Mouse (Mus musculus) kidney, adult 2 months (tissue): ENCODE results near the gene Specc1. TPM values are rescaled to one million over a fixed set of nuclear protein-coding genes. Genes with fewer than 3 reads are reported as not detected.

Experiments
- DNase-seq: peaks from one replicate; pipeline ENCODE4 v3.0.0; 2021
- H3K27ac ChIP-seq: fragments of 200-500 bp; 2 replicates; pipeline ENCODE4 v1.5.1; 2012; ENCODE audit warnings: low read depth, low read length, control low read depth, inconsistent platforms; ENCODE audit not compliant: insufficient read depth
- H3K27me3 ChIP-seq: fragments of 200-500 bp; replicated peaks from 2 replicates; pipeline ENCODE4 v1.6.1; 2012; ENCODE audit warnings: mild to moderate bottlenecking, moderate library complexity, low read length, inconsistent platforms; ENCODE audit not compliant: control insufficient read depth, insufficient read depth
- H3K36me3 ChIP-seq: fragments of 200-500 bp; 2 replicates; pipeline ENCODE4 v1.6.1; 2012; ENCODE audit warnings: mild to moderate bottlenecking, moderate library complexity, low read length, inconsistent platforms; ENCODE audit not compliant: control insufficient read depth, insufficient read depth
- H3K4me1 ChIP-seq: fragments of 200-500 bp; 2 replicates; pipeline ENCODE4 v1.6.1; 2011; ENCODE audit warnings: low read length; ENCODE audit not compliant: control insufficient read depth, insufficient read depth
- H3K4me3 ChIP-seq: fragments of 200-500 bp; 2 replicates; pipeline ENCODE4 v1.5.1; 2011; ENCODE audit warnings: mild to moderate bottlenecking, low read depth, low read length, control low read depth; ENCODE audit not compliant: insufficient read depth
- CTCF ChIP-seq: fragments of 200-500 bp; conservative IDR thresholded peaks from 2 replicates; pipeline ENCODE4 v1.5.1; 2011; ENCODE audit warnings: low read depth, mild to moderate bottlenecking, control low read depth, low read length, moderate library complexity, mixed read lengths; ENCODE audit not compliant: insufficient read depth, insufficient read length
- POLR2A ChIP-seq: fragments of 200-500 bp; IDR thresholded peaks from one replicate; pipeline ENCODE4 v1.6.1; 2011; ENCODE audit warnings: low read depth, low read length, control low read depth
- WGBS: fragments of 180-500 bp; shearing (Covaris S2); methylation state at CpG from one replicate; pipeline ENCODE4 v1.1.7; 2018; 5-methylcytosine and 5-hydroxymethylcytosine counted together
- polyA plus RNA-seq: library from polyadenylated mRNA; depleted of rRNA; stranded (reverse); fragments of >200 nt; gene quantifications from 2 replicates; pipeline ENCODE4 v1.2.3, GENCODE M21; 2012

Specc1 gene
- polyA plus RNA-seq, 1 experiment: 9.2 TPM

- Histone ChIP-seq H3K27me3 (no peaks in the 10 kb centered on the region), H3K36me3 (no peaks in the 10 kb centered on the region), H3K4me3 (no peak overlapping the region), H3K4me1 (no peaks in the 10 kb centered on the region), H3K27ac (no peak overlapping the region)
- WGBS: 73% methylated on average over 16 of the region's 16 CpGs
- TF ChIP-seq POLR2A: no peak
- TF ChIP-seq CTCF: no peak
- DNase-seq: no peak
Observed at GRCm38 (mm10) chr11:62010625-62011231, 54.2 kb downstream of the Specc1 start.

DNA sequence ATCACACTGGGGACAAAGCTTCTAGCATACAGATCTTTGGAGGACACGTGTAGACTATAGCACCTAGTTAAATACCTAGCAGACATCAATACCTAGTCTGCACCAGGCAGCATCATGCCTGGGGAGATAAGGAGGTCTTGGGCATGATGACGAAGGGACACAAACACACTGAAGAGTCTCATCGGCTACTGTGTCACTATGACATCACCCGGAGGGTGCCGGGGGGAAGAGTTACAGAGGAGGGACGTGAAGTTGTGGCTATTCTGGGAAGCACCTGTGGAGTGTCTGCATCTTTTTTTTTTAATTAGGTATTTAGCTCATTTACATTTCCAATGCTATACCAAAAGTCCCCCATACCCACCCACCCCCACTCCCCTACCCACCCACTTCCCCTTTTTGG lies 55.5 kb downstream of the Specc1 start:
- H3K27me3 ChIP-seq: no peaks in the 10 kb centered on the region
- WGBS: 90% methylated on average over 6 of the region's 6 CpGs
- no peak for DNase-seq
- H3K4me1 ChIP-seq: no peaks in the 10 kb centered on the region
- no peak overlapping the region for H3K4me3 ChIP-seq
- no peaks in the 10 kb centered on the region for H3K36me3 ChIP-seq
- TF ChIP-seq CTCF (no peak), POLR2A (no peak)
- H3K27ac ChIP-seq: no peak overlapping the region

- Histone ChIP-seq H3K36me3 (no peaks in the 10 kb centered on the region), H3K27me3 (no peaks in the 10 kb centered on the region), H3K27ac (no peak overlapping the region), H3K4me3 (no peak overlapping the region), H3K4me1 (no peaks in the 10 kb centered on the region)
- TF ChIP-seq POLR2A (no peak), CTCF (no peak)
- no peak for DNase-seq
- WGBS: 86% methylated on average over 3 of the region's 3 CpGs
Observed at GRCm38 (mm10) chr11:62013449-62013848, 56.9 kb downstream of the Specc1 start.

DNA sequence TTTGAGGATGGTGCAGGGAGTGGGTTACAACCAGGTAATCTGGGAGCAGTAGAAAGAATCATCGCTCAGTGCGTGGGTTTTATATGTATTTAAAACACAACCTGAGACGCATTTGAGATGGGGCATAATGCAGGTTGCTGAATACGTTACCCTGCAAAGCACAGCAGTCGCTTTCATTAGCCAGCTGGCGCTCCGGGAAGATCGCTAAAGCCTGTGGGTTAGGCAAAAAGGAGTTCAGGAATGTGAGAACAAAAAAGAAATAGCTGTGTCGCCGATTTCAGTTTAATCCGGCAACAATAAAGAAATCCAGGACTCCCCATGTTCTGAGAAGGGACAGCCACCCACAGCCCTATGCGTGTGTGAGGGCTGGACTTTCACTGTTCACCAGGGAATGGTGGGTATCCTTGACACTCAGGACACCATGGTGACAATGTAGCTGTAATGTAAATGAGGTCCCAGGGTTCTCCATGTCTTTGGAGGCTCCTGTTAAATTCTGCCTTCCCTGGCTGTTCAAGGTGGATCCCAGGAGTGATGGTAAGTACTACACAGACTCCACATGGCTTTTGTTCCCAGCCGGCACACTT lies 58.6 kb downstream of the Specc1 start:
- H3K36me3 ChIP-seq: no peaks in the 10 kb centered on the region
- TF ChIP-seq POLR2A (no peak), CTCF (no peak)
- WGBS: 71% methylated on average over 13 of the region's 13 CpGs
- no peaks in the 10 kb centered on the region for H3K27me3 ChIP-seq
- no peak overlapping the region for H3K4me3 ChIP-seq
- DNase-seq: no peak
- no peak overlapping the region for H3K27ac ChIP-seq
- no peaks in the 10 kb centered on the region for H3K4me1 ChIP-seq

- 60% methylated on average over 2 of the region's 2 CpGs for WGBS
- no peak overlapping the region for H3K4me3 ChIP-seq
- H3K4me1 ChIP-seq: no peaks in the 10 kb centered on the region
- H3K27me3 ChIP-seq: no peaks in the 10 kb centered on the region
- H3K27ac ChIP-seq: no peak overlapping the region
- no peaks in the 10 kb centered on the region for H3K36me3 ChIP-seq
- TF ChIP-seq POLR2A: no peak
- TF ChIP-seq CTCF: no peak
- DNase-seq: no peak
Observed at GRCm38 (mm10) chr11:62016985-62017384, 60.4 kb downstream of the Specc1 start.

GRCm38 (mm10) chr11:62018315-62019205 lies 62.0 kb downstream of the Specc1 start:
- Histone ChIP-seq H3K27me3 (no peaks in the 10 kb centered on the region), H3K36me3 (no peaks in the 10 kb centered on the region), H3K4me1 (no peaks in the 10 kb centered on the region), H3K4me3 (no peak overlapping the region), H3K27ac (no peak overlapping the region)
- 81% methylated on average over 10 of the region's 10 CpGs for WGBS
- DNase-seq: no peak
- TF ChIP-seq POLR2A (no peak), CTCF (no peak)

- Histone ChIP-seq H3K27ac (no peak overlapping the region), H3K36me3 (no peaks in the 10 kb centered on the region), H3K4me1 (peaks cover 4% of the 10 kb centered on the region; the same call in 1 of the 2 replicates), H3K27me3 (no peaks in the 10 kb centered on the region), H3K4me3 (no peak overlapping the region)
- 79% methylated on average over 3 of the region's 3 CpGs for WGBS
- TF ChIP-seq CTCF: no peak
- TF ChIP-seq POLR2A: no peak
- no peak for DNase-seq
Observed at GRCm38 (mm10) chr11:62019857-62020256, 63.3 kb downstream of the Specc1 start.
